Mouse (Mus musculus) spleen, adult 18-20 months (tissue): ENCODE data around the gene Grik5.

Experiments used
- DNase-seq, 2 experiments: peaks; one replicate each; pipeline ENCODE4 v3.0.0; 2022; ENCODE audit warnings: mixed read lengths in 2 of 2

Gene Grik5

GRCm38 (mm10) chr7:25030032-25030753, 42.0 kb downstream of the Grik5 start:
- DNase-seq: peak in 1 of 2 experiments; percentile 75

- no peak for DNase-seq
These were observed 45.7 kb downstream of the Grik5 start for GRCm38 (mm10) chr7:25026452-25026851.

GRCm38 (mm10) chr7:25025855-25026439, 46.2 kb downstream of the Grik5 start:
- DNase-seq: no peak

GRCm38 (mm10) chr7:25011592-25011991, 60.6 kb downstream of the Grik5 start:
- no peak for DNase-seq

GRCm38 (mm10) chr7:25010090-25010913, 61.8 kb downstream of the Grik5 start:
- peak in 1 of 2 experiments; percentile 38 for DNase-seq

- DNase-seq: no peak
These were observed 62.9 kb downstream of the Grik5 start for GRCm38 (mm10) chr7:25009099-25009700.

GRCm38 (mm10) chr7:25008635-25009034, 63.5 kb downstream of the Grik5 start:
- peak in 1 of 2 experiments; percentile 23 for DNase-seq

- DNase-seq: no peak
These were observed 64.4 kb downstream of the Grik5 start for GRCm38 (mm10) chr7:25007609-25008374.

- DNase-seq: no peak
These were observed 65.4 kb downstream of the Grik5 start for GRCm38 (mm10) chr7:25006586-25007364.

- DNase-seq: no peak
These were observed 66.0 kb downstream of the Grik5 start for GRCm38 (mm10) chr7:25006171-25006570.

- DNase-seq: peak in 1 of 2 experiments; percentile 17
These were observed 66.6 kb downstream of the Grik5 start, which contains the start of gene Atp1a3 for GRCm38 (mm10) chr7:25005421-25006065. Gene Atp1a3 (minus strand): TSS chr7:25005958.

- no peak for DNase-seq
These were observed 67.3 kb downstream of the Grik5 start for GRCm38 (mm10) chr7:25004806-25005205.

GRCm38 (mm10) chr7:25003820-25004388, 68.2 kb downstream of the Grik5 start:
- DNase-seq: no peak

GRCm38 (mm10) chr7:25003291-25003690, 68.9 kb downstream of the Grik5 start:
- DNase-seq: no peak

- no peak for DNase-seq
These were observed 71.4 kb downstream of the Grik5 start for GRCm38 (mm10) chr7:25000711-25001110.

- no peak for DNase-seq
These were observed 71.9 kb downstream of the Grik5 start for GRCm38 (mm10) chr7:25000211-25000610.

GRCm38 (mm10) chr7:24993081-24993480, 79.1 kb downstream of the Grik5 start:
- no peak for DNase-seq

- DNase-seq: no peak
These were observed 81.7 kb downstream of the Grik5 start for GRCm38 (mm10) chr7:24990478-24990877.

GRCm38 (mm10) chr7:24987941-24988340, 84.2 kb downstream of the Grik5 start:
- DNase-seq: no peak

- no peak for DNase-seq
These were observed 86.3 kb downstream of the Grik5 start for GRCm38 (mm10) chr7:24985799-24986198.

GRCm38 (mm10) chr7:24984307-24984706, 87.8 kb downstream of the Grik5 start:
- DNase-seq: no peak
